Mouse (Mus musculus) liver, adult 2 months (tissue): ENCODE measurements at regions not wholly inside any gene's neighbourhood (a gene's known extent, or its start where the extent isn't known, plus 50 kb on each side); places are given as distances from the start of the nearest gene placed in this dataset.

ENCODE experiments used
- CTCF ChIP-seq: fragments of 200-500 bp; IDR thresholded peaks from 2 replicates; pipeline ENCODE4 v1.5.1; 2011; ENCODE audit warnings: low read depth, low read length, control low read depth
- POLR2A ChIP-seq: fragments of 200-500 bp; IDR thresholded peaks from 2 replicates; pipeline ENCODE4 v1.6.1; 2011; ENCODE audit warnings: low read length, control low read depth; ENCODE audit not compliant: insufficient read depth; ENCODE audit errors: extremely low read depth

- TF ChIP-seq POLR2A = no peak
- TF ChIP-seq CTCF = no peak
Measured at GRCm38 (mm10) chr17:79498321-79498720, 113.3 kb upstream of the Rmdn2 start.
